Mouse (Mus musculus) myocyte (in vitro differentiated cells): ENCODE measurements around the gene Pprc1. TPM values are rescaled to one million over a fixed set of nuclear protein-coding genes. Genes with fewer than 3 reads are reported as not detected.

Experiments
- H3K27me3 ChIP-seq: one replicate; pipeline ENCODE4 v1.6.1; 2011; ENCODE audit not compliant: control insufficient read depth, insufficient read depth, insufficient read length
- H3K36me3 ChIP-seq: one replicate; pipeline ENCODE4 v1.6.1; 2011; ENCODE audit not compliant: control insufficient read depth, insufficient read depth
- H3K4me2 ChIP-seq: one replicate; pipeline ENCODE4 v1.6.1; 2011; ENCODE audit warnings: low read depth, control low read depth
- H3K4me3 ChIP-seq: one replicate; pipeline ENCODE4 v1.5.1; 2011; ENCODE audit warnings: mild to moderate bottlenecking, control low read depth, moderate library complexity
- H3K79me2 ChIP-seq: one replicate; pipeline ENCODE4 v1.6.1; 2011; ENCODE audit not compliant: control insufficient read depth, insufficient read depth
- H3ac ChIP-seq: one replicate; pipeline ENCODE4 v1.6.1; 2011; ENCODE audit not compliant: control insufficient read depth, insufficient read length
- CEBPB ChIP-seq: IDR thresholded peaks from 2 replicates; pipeline ENCODE4 v1.6.1; 2011; ENCODE audit warnings: mild to moderate bottlenecking, moderate library complexity; ENCODE audit not compliant: poor library complexity, insufficient read depth, severe bottlenecking
- E2F4 ChIP-seq: IDR thresholded peaks from one replicate; pipeline ENCODE4 v1.6.1; 2011; ENCODE audit warnings: mild to moderate bottlenecking, control low read depth, moderate library complexity; ENCODE audit not compliant: insufficient read depth
- MAX ChIP-seq: IDR thresholded peaks from one replicate; pipeline ENCODE4 v1.6.1; 2011; ENCODE audit warnings: low read depth, mild to moderate bottlenecking, control low read depth
- MYOD1 ChIP-seq, 3 experiments: IDR thresholded peaks; one replicate each; pipeline ENCODE4 v1.6.1; 2011; ENCODE audit warnings: control low read depth in 2 of 3, low read depth in 2 of 3, mild to moderate bottlenecking in 2 of 3, moderate library complexity in 1 of 3; ENCODE audit not compliant: insufficient read length in 2 of 3, control insufficient read depth in 1 of 3
- MYOG ChIP-seq, 3 experiments: IDR thresholded peaks; one replicate each; pipeline ENCODE4 v1.6.1; 2011; ENCODE audit warnings: control low read depth in 2 of 3, low read depth in 2 of 3, mild to moderate bottlenecking in 2 of 3; ENCODE audit not compliant: insufficient read length in 2 of 3, control insufficient read depth in 1 of 3, insufficient read depth in 1 of 3
- POLR2A ChIP-seq: IDR thresholded peaks from one replicate; pipeline ENCODE4 v1.6.1; 2011; ENCODE audit warnings: low read depth, mild to moderate bottlenecking, control low read depth, moderate library complexity; ENCODE audit not compliant: insufficient read length
- POLR2AphosphoS2 ChIP-seq: IDR thresholded peaks from one replicate; pipeline ENCODE4 v1.6.1; 2011; ENCODE audit warnings: low read depth, control low read depth; ENCODE audit not compliant: insufficient read length
- REST ChIP-seq: IDR thresholded peaks from one replicate; pipeline ENCODE4 v1.6.1; 2011; ENCODE audit warnings: mild to moderate bottlenecking, control low read depth, moderate library complexity; ENCODE audit not compliant: insufficient read depth, insufficient read length
- SRF ChIP-seq: IDR thresholded peaks from one replicate; pipeline ENCODE4 v1.6.1; 2011; ENCODE audit warnings: low read depth; ENCODE audit not compliant: control insufficient read depth, insufficient read length
- TCF12 ChIP-seq: IDR thresholded peaks from one replicate; pipeline ENCODE4 v1.6.1; 2011; ENCODE audit warnings: mild to moderate bottlenecking, control low read depth; ENCODE audit not compliant: poor library complexity, insufficient read depth, severe bottlenecking
- TCF3 ChIP-seq: IDR thresholded peaks from one replicate; pipeline ENCODE4 v1.6.1; 2011; ENCODE audit warnings: low read depth, control low read depth; ENCODE audit not compliant: insufficient read length
- USF1 ChIP-seq: IDR thresholded peaks from one replicate; pipeline ENCODE4 v1.6.1; 2011; ENCODE audit warnings: low read depth, mild to moderate bottlenecking, control low read depth, moderate library complexity
- polyA plus RNA-seq: library from polyadenylated mRNA; unstranded; fragments of >200 nt; fragmentation: generic; extraction: Trizol; gene quantifications from one replicate; pipeline ENCODE4 v1.2.1, GENCODE M21; 2012; ENCODE audit warnings: missing spikeins

The Pprc1 gene
- polyA plus RNA-seq, 1 experiment, result 19.7 TPM

- Histone ChIP-seq H3K79me2 (peaks cover 22% of the 10 kb centered on the region), H3K36me3 (peaks cover 26% of the 10 kb centered on the region), H3K27me3 (no peaks in the 10 kb centered on the region), H3ac (no peak overlapping the region), H3K4me2 (no peak overlapping the region), H3K4me3 (no peak overlapping the region)
- TF ChIP-seq SRF (no peak), TCF3 (no peak), MAX (no peak), REST (no peak), MYOG (IDR thresholded peaks at IDR 0.05; ENCODE audit: control insufficient read depth in 1 of 3, insufficient read depth in 1 of 3, insufficient read length in 2 of 3, low read depth in 2 of 3) (no peak), POLR2A (no peak), E2F4 (no peak)
Observed at GRCm38 (mm10) chr19:46032731-46033510, 11.8 kb upstream of the Pprc1 start.

- no peak overlapping the region for H3K4me2 ChIP-seq
- TF ChIP-seq CEBPB (no peak), POLR2A (no peak), MYOG (IDR thresholded peaks at IDR 0.05; ENCODE audit: control insufficient read depth in 1 of 3, insufficient read depth in 1 of 3, insufficient read length in 2 of 3, low read depth in 2 of 3) (no peak), REST (no peak), TCF12 (no peak), MYOD1 (IDR thresholded peaks at IDR 0.05; ENCODE audit: control insufficient read depth in 1 of 3, insufficient read length in 2 of 3, low read depth in 2 of 3) (no peak), TCF3 (no peak), MAX (no peak), E2F4 (no peak), SRF (no peak), USF1 (no peak), POLR2AphosphoS2 (no peak)
- no peak overlapping the region for H3K4me3 ChIP-seq
- H3K79me2 ChIP-seq, result peaks cover 32% of the 10 kb centered on the region
- H3K36me3 ChIP-seq, result peaks cover 26% of the 10 kb centered on the region
- H3ac ChIP-seq, result no peak overlapping the region
- no peaks in the 10 kb centered on the region for H3K27me3 ChIP-seq
Observed at GRCm38 (mm10) chr19:46033911-46034310, 10.8 kb upstream of the Pprc1 start.

GRCm38 (mm10) chr19:46035971-46036370 is 8.7 kb upstream of the Pprc1 start:
- Histone ChIP-seq H3K79me2 (peaks cover 45% of the 10 kb centered on the region), H3K36me3 (peaks cover 26% of the 10 kb centered on the region), H3K4me2 (no peak overlapping the region), H3ac (no peak overlapping the region), H3K27me3 (no peaks in the 10 kb centered on the region), H3K4me3 (no peak overlapping the region)
- TF ChIP-seq MYOG (IDR thresholded peaks at IDR 0.05; ENCODE audit: control insufficient read depth in 1 of 3, insufficient read depth in 1 of 3, insufficient read length in 2 of 3, low read depth in 2 of 3), result no peak
- TF ChIP-seq REST, result no peak

- peaks cover 26% of the 10 kb centered on the region for H3K36me3 ChIP-seq
- no peaks in the 10 kb centered on the region for H3K27me3 ChIP-seq
- no peak overlapping the region for H3ac ChIP-seq
- H3K4me2 ChIP-seq, result no peak overlapping the region
- TF ChIP-seq REST (no peak), SRF (no peak), POLR2AphosphoS2 (no peak), TCF12 (no peak), POLR2A (no peak), MYOG (IDR thresholded peaks at IDR 0.05; ENCODE audit: control insufficient read depth in 1 of 3, insufficient read depth in 1 of 3, insufficient read length in 2 of 3, low read depth in 2 of 3) (no peak), USF1 (no peak), CEBPB (no peak), MYOD1 (IDR thresholded peaks at IDR 0.05; ENCODE audit: control insufficient read depth in 1 of 3, insufficient read length in 2 of 3, low read depth in 2 of 3) (no peak), E2F4 (no peak), MAX (no peak), TCF3 (no peak)
- peaks cover 52% of the 10 kb centered on the region for H3K79me2 ChIP-seq
- H3K4me3 ChIP-seq, result no peak overlapping the region
Observed at GRCm38 (mm10) chr19:46036477-46037242, 8.0 kb upstream of the Pprc1 start.
